Mouse (Mus musculus) urinary bladder, adult 18-20 months (tissue): ENCODE measurements around the gene Mpped2.

Source experiments
- DNase-seq, 2 experiments: peaks; one replicate each; pipeline ENCODE4 v3.0.0; 2022; ENCODE audit warnings: low spot score in 2 of 2, mixed read lengths in 2 of 2

Mpped2 gene

DNA sequence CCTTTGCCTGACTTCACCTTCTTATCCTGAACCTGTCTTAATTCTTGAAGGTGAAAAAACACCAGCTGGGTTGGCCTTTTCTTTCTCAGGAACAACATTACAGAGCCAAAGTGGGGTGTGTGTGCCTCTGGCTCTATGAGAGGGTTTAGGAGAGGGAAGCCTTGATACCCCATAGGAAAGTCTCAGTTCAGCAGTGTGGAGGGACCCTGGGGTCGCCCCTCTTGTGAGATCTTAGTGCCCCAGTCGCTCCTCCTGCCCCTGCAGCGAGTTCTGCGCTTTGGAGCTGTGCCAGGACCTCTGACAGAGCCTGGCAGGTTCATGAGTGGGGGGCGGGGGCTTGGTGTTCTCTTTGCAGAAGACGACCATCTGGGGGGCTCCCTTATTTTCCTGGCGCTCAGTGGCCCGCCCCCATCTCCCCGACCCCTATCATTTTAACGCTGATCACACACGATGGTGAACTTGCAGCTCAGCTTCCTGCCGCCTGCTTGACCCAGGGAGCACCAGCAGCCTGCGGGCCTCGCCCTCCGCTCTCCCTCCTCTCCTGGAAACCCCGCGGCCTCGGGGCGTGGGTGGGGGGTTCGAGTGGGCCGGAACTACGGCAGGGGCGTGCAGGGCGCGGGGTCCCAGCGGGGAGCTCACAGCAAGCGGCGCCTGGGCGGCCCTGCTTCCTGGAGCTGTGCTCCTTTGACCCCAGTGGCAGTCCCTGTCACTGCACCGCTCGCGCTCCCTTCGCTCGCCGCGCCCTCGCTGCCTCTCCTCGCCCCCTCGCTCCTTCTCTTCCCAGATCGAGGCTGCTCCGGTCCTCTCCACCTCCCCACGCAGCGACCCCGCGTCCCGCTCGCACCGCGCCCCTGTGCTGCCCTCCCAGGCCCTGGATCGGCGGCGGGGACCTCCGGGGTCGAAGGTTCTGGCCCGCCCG, at the start of gene Mpped2:
Gene Mpped2, plus strand, starts transcription at position 487 of the 919 bp plus-strand sequence.
- DNase-seq = peak; percentile 23 to 75

DNA sequence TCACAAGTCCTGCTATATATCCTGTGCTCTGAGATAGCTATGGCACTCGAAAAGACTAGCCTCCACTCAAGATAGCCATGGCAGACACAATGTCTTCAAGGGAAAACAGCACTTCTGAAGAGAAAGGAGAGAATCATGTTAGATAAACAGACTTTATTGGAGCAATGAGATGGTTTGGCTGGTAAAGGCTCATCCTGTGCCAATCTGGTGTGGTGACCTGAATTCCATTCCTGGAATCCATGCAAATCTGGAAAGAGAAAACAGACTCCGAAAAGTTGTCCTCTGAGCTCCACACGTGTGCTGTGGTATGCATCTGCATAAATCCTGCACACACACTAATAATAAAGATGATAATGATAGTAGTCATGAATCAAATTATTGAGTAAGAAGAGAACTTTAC, 48.3 kb upstream of the Mpped2 start:
- DNase-seq = no peak

DNA sequence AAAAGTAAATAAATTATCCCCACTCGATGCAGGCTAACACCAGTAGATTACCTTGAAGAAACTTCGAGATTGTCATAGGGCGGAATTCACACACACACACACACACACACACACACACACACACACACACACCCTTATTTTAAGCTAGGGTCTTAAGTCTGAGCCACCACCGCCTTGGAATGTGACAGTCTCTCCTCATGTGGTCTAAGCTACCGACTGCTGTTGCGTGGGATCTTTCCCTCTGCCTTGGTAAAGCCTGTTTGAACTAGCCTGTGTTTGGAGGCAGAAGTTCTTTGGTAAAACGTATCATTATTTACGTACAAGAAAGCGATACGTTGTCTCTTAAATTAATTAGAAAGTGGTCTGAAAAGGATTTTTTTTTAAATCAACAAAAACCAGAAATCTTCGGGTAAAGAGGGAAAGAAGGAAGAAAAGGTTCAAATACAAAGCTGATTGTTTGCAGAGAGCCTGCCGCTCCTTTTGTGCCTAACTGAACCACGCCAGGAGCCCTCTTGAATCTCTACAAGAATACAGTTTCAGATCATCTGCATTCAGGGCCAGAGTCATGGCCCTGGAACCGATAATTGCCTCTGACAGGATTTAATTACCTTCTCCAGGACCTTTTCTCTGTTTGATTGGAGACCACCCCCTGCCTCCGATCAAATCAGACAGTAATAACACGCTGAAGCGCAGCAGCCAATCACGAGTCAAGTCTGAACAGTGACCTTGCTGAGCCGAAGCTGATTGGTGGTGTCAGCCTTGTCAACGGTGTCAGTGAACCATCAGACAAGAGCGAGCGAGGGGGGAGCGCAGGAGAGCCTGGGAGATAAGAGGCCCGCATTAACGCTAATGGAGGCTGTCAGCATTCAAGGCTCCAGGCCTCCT, 43.1 kb upstream of the Mpped2 start:
- peak; percentile 35 to 54 for DNase-seq

DNA sequence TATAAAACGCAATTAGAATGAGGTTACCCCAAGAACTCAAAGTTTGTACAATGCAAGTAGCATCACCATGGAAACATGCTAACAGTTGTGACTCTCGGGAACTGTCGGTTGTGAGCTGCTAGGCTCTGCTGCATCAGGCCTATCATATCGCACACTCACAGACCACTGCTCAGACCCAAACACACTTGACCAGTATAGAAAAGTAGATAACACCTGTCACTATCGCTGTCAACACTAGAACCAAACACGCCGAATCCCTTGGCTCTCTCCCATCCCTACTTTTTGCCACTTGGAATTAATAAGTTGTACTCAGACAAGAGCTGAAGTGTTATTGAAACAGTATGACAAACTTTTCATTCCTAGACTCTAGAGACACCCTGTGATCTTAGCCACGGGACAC, 40.9 kb upstream of the Mpped2 start:
- DNase-seq = no peak

DNA sequence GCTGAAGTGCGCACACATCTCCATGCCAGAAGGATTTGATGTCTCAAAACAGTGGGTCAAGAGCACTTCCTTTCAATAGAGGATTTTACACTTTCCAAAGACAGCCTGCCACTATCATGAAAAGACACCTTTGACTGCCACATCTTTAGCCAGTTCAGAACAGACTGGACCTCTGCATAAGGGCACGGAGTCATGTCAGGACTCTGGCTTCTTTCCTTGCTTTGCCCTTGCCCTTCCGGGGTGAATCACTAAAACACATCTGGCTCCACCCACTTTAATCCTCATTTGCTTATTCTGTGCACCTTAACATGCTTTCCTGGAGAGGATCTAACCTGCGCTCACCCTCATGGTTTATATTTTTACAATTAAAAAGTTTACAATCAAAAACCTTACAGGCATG, 40.3 kb upstream of the Mpped2 start:
- DNase-seq = no peak

DNA sequence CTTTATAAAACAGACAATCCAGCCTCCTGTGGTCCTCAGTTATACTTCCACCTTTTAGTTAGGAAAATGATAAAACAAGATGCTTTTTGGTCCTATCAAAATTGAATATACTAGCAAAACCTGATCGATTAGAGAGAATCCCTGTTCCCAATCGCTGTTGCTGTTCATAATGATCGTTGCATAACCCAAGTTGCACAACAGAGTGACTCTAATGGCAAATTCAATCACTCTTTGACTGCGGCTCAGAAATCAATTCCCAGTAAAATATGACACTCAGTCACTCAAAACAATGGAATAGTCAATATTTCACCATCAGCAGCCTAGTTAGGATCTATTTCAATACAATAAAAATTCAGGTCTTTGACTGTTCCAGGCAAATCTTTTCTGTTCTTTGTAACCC, 39.8 kb upstream of the Mpped2 start:
- DNase-seq = no peak

DNA sequence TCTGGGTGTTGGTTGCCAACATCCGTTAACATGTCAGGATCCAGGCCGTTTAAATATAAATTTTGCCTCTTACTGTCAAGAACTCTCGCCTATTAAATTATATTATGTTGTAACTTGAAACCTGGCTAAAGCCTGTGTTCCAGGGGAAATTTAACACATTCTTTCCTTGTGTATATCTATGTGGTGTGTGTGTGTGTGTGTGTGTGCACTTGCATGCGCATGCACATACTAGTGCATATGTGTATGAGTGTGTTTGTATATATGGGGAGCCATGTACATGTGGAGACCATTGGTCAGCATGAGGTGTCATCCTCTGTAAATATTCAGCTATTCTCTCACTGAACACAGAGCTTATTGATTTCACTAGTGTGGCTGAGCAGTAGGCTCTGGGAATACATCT, 37.8 kb upstream of the Mpped2 start:
- no peak for DNase-seq

DNA sequence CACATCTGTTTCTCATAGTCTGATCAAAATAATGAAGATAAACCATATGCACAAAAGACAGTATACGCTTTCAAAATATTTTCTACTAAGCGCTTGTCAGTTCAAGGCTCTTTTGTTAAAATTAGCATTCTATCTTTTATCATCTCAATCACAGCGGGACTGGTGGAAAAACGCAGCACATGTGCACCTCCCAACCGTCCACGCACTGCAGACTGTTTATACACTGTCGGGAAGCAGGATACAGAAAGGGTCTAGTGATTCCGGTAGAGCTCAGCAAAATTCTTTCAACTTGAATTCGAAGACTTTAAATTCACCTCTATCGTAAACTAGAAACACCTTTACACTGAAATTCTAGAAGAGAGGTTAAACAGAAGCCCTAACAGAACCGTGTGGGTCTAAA, 27.8 kb upstream of the Mpped2 start:
- DNase-seq = no peak

DNA sequence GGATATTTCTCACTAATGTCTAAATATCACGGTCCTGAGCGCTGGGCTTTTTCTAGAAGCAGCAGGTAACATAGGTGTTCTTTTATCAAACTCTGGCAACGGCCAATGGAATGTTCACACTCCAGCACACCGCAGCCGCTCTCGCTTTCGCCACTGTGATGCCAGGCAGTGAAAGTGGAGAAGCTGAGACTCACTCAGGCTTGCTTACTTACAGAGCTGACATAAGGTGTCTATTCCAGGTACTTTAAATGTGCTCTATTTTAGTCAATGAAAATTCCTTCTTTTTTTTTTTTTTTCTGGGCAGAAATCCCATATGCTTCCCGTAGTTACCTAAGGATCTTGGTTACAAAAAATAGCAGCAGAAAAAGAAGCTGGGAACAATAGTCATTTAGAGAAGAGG, 18.8 kb upstream of the Mpped2 start:
- no peak for DNase-seq

DNA sequence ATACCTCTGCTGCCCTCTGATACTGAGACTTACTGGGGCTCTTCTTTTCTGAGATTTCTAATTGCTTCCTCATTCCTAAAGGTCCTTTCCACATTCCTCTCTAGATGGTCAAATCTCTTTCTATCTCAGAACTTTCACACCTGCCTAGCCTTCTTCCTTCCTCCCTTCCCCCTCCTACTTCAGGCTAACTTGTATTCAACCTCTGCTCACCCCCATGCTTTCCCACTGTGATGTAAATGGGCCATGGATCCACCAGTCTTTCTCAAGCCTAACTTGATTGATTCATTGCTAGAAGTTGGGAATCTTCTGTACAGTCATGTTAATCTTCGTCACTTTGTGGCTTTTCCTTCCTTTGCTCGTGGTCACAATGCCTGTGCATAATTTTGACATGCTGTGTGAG, 15.6 kb upstream of the Mpped2 start:
- DNase-seq = no peak

DNA sequence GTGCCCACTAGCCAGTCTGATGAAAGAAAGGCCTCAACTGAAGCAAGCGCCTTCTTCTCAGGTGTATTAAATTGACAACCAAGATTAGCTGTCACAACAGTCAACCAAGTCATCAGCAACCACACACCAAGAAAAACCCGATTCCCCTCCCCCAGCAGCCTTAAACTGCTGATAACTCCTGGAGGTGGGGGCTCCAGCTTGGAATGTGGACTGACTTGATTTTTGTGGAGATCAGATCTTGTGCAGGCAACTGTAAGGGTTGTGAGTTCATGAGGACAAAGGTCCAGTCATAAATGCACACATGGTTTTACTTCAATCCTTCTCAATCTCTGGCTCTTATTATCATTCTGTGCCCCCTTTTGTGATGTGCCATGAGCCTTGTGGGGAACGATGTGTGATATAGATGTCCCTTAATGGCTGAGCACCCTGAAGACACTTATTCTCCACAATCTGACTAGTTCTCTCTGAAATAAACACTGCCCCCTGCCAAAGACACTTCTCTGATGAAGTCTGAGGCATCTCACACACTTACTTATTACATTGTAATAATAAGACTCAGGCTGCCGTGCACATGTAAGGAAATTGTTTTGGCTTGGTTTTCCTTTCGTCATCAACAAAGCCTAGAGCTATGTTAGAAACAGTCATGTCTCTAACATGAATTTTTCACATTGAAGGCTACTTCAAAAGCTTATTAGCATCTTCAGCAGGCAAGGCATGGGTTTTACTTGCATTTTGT, 13.2 kb upstream of the Mpped2 start:
- peak in 1 of 2 experiments; percentile 15 for DNase-seq

DNA sequence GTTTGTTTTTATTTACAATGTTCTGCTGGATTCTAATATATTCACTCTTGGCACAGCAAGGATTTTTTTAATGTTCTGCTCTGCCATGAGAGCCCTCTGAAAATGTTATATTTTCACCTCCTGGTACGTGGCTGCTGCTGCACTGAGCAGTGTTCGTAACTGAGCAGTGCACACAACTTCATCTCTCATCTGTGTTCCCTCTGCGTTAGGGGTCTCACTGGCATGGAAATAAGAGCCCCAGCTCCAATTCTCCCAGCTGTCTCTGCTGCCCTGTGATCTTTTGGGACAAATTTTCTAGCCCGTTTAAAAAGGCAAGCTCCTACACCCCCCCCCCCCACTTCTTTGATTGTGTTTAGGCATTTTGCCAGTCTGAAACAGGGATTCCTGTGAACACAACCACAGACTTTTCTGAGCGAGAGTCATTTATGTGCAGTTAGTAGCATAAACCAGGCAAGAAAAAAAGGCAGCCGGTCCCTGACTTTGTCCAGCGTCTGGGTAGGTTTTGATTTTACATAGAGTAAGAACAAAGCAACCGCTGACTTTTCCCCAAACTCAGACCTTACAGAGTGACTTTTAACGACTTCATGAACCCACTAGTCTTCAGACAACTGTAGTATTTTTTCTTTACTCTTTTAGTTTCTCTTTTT, 9.8 kb upstream of the Mpped2 start:
- DNase-seq = no peak

DNA sequence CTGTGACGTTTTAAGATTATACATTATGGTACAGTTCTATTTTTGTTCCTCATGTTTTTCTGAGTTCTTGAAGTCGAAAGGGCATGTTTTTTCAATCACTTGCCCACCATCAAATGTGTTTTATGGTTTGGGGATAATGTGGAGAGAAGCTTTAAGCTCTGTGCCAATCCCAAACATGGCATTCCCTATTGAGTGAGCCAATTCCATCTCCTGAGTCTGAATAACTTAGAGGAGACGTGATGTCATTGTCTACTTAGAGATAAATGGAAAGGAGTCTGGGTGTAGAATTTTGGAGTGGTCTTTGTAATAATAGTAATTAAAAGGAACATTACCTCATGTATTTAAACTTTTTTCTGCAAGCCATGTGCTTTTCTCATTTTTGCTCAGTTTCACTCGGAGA, 9.2 kb upstream of the Mpped2 start:
- DNase-seq = no peak

DNA sequence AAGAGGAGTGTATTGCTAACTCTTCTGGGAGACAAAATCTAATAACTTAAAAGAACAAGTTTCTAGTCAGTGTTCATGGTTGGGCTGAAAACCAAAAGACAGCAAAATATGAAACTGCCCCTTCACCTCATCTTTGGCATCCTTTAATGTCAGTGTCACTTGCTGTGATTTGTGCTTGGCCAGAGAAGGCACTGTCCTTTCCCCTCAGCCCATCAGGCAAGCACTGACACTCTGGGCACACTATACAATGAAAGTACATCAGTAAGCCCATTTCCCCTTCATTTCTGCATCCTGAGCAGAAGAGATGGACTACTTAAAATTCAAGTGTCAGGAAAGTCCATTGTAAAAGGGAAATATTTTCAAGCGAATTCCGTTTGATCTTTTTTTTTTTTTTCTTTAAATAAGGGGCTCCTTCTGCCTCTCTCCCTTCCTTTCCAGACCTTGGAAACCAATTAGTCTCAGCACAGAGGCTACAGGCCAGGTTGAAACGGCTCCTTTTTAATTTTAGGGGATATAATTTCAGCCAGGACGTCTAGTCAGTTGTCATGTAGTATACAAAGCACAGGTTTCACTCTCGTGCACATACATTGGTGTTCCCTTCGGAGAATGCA, 1.2 kb upstream of the Mpped2 start:
- no peak for DNase-seq

DNA sequence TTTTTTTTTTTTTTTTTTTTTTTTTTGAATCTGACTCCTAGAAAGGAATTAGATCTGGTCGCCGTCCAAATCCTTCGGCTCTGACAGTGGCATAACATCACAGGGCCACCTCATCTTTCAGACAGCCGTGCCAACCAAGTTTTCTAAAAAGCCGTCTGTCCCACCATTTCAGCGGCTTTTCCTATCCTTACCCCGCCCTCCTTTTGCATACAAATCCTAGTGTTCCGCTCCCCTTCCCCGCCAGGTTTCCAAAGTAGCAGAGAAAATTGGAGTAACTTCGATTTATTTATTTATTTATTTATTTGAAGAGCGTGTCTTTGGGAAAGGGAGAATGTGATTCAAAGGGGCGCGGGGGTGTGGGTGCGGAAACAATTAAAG, 675 bp upstream of the Mpped2 start:
- DNase-seq = no peak

DNA sequence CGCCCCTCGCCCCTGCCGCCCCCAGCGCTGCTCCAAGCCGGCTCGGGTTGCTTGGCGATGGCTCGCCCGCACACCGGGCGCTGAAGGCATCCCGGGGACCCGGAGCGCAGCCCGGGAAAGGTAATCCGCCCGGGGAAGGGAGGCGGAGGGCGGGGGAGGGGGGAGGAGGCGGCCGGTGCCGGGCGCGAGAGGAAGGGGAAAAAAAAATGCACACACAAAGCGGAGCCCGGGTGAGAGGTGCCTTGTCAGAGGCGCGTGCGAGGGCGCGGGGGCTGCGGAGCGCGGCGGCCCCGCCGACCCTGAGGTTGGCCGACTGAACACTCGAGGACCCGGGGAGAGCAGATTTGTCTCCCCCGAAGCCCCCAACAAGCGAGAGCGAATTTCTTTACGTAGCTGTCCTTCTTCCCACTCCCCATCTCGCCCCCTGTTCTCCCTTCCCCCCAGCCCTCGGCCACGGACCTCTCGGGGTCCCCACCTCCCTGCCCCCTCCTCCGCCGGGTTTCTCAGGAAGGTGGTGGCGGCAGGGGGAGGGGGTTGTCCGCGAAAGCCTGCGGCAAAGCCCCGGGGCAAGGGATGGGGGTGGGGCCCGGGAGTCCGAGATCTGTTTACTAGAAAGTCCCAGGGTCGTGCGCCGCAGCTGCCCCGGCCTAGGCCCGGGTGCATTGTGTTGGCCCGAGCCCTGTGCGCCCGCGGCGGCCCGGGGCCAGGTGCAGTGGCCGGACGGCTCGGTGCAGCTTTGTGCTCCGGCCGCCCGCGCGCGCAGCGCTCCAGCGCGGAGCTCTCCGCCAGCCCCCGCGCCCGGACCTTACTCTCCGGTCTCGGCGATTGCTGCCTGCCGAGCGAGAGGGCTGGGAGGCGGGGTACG, 865 bp downstream of the Mpped2 start:
- peak; percentile 11 to 60 for DNase-seq

DNA sequence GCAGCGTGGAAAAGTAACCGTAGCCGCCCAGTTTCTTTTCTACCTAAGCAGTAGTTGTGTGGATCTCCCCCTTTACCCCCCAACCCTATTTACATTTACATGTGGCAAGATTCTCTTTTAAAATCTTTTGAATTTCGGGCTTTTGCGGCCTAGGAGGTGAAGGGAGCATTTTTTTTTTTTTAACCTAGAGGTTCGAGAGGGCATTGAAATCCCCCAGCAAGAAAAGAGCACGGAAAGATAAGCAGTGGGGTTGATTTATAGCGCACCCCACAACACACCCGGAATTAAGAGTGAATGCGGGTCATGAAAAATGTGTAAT, 1.5 kb downstream of the Mpped2 start:
- no peak for DNase-seq

DNA sequence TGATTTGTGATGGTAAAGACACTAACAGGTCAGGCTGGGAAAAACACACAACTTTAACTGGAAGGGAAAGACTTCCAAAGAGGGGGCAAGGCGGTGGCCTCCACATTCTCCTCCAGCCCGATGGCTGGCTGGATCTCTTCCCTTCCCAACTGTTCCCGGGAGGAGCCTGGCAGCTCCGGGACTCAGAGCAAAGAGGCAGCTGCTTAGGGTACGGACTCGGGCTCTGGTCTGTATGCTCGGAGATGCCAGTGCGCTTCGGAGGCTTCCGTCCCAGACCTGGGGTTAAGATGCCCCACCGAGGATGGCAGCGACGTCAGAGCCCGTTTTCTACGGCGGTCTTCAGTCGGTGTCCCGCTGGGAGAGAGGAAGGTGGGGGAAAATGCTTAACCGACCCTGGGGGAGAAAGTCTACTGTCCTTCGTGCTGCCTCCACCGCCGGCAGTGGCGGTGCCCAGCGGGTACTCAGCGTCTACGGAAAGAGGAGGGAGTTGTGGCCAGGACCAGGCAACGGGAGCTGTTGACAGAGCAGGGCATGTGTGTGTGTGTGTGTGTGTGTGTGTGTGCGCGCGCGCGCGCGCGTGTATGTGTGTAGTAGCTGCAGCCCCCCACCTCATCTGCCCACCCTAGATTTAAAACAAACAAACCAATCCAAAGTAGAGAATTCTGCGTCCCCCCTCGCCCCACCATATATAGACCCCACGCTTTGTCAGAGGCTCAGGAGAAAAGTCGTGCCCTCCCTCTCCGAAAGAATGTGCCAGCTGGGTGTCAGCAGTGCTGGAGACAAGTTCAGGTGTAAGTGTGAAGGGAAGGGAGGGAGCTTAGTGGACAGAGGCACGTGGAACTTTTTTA, 2.0 kb downstream of the Mpped2 start:
- peak; percentile 11 to 49 for DNase-seq

DNA sequence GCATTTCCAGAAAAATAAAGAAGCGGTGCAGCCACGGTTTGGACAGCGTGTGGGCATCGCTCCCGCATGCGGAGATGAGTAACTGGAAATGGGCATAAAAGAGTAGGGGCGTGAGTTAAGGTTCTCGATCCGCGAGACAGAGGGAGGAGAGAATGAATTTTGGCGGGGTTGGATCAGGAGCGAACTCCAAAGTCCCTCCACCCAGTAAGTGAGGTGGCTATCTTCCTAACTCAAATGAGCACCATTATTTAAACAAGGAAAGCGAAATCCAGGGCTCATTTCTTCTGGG, 2.6 kb downstream of the Mpped2 start:
- DNase-seq = no peak

DNA sequence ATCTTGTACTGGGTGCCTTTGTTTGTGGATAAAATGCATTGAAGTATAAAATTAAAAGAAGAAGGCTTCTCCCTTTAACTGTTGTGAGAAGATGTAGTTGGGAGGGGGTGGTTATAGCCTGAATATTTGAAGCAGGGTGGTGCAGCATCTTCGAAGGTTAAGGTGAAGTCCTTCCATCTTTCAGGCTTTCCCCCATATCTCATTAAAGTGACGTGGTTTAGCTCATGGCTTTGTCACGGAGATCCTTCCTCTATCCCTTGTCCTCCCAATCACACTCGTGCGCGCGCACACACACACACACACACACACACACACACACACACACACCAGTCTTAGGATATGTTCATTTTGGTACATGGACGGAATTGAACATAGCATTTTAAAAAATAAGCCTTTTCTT, 3.3 kb downstream of the Mpped2 start:
- no peak for DNase-seq
